Mouse (Mus musculus) mammary gland, adult 2 months (tissue): Measurements from ENCODE around the gene Smarca5. TPM values are rescaled to one million over a fixed set of nuclear protein-coding genes. Genes with fewer than 3 reads are reported as not detected.

ENCODE experiments used
- polyA plus RNA-seq: library from polyadenylated mRNA; depleted of rRNA; stranded (reverse); fragments of >200 nt; gene quantifications from 2 replicates; pipeline ENCODE4 v1.2.3, GENCODE M21; 2012; ENCODE audit warnings: low replicate concordance; rRNA removed

Gene Smarca5
- polyA plus RNA-seq = 5.7 and 14.6 TPM in 2 replicates

DNA sequence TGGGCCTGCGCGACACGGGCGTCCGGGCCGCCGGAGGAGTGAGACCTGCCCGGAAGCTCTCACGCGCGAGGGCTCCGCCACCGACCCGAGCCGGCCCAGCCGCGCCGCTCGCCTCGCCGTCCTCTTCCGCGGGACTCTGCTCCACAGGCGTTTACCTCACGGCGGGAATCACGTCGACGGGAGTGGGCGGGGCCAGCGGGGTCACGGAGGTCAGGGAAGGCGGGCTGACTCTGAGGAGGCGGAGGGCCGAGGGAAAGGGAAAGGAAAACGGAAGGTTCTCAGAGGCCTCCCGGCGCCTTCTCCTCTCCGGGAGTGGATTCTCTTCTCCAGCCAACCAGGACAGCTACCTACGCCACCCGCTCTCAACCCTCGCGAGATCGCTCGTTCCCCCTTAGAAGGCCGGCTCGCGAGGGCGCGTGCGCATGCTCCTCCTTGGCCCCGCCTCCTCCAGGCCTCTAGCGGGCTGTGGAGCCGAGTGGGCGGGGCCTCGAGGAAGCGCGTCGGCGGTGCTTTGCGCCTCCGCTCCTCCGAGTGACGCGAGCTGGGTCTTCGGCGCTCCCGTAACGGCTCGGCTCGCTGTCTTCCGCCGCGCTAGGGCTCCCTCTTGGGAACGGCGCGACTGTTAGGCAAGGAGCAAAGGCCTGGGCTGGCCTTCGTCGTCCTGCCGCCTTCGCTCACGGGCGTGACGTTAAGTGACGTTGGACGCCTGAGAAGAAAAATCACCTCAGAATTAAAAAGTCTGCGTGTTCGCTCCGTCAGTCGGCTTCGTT is at the start of gene Smarca5:
Gene Smarca5 (minus strand): TSS at position 343 of the 770 bp plus-strand sequence.

Other genes starting within 250 kb of the Smarca5 start
- gene Gypa, start 245.7 kb downstream of the Smarca5 start, polyA plus RNA-seq = not detected in 2 replicates
- not detected in 2 replicates for gene Frem3, start 128.4 kb downstream of the Smarca5 start, polyA plus RNA-seq
- gene Gab1, start 141.0 kb upstream of the Smarca5 start, polyA plus RNA-seq = 18.3 and 30.9 TPM in 2 replicates